Mouse (Mus musculus) neural tube, embryonic 14.5 days (tissue): ENCODE data around the gene Ankrd55. TPM values are rescaled to one million over a fixed set of nuclear protein-coding genes. Genes with fewer than 3 reads are reported as not detected.

Experiments
- ATAC-seq: fragments of 200-750 bp; cut with Nextera tagmentation; 2 replicates; pipeline ENCODE4 v1.8.0; 2017; ENCODE audit warnings: low read depth, mild to moderate bottlenecking, moderate TSS enrichment, moderate library complexity
- H3K27ac ChIP-seq: fragments of 300-500 bp; sonication (generic); 2 replicates; pipeline ENCODE4 v1.5.1; 2014; ENCODE audit warnings: low read depth, mild to moderate bottlenecking, control low read depth, low read length, moderate library complexity, mixed read lengths
- H3K27me3 ChIP-seq: fragments of 300-500 bp; sonication (generic); 2 replicates; pipeline ENCODE4 v1.6.1; 2014; ENCODE audit warnings: low read length; ENCODE audit not compliant: control insufficient read depth, insufficient read depth
- H3K36me3 ChIP-seq: fragments of 300-500 bp; sonication (generic); 2 replicates; pipeline ENCODE4 v1.6.1; 2014; ENCODE audit warnings: low read length, mixed read lengths; ENCODE audit not compliant: control insufficient read depth, insufficient read depth
- H3K4me1 ChIP-seq: fragments of 300-500 bp; sonication (generic); 2 replicates; pipeline ENCODE4 v1.6.1; 2014; ENCODE audit warnings: low read length; ENCODE audit not compliant: control insufficient read depth, insufficient read depth
- H3K4me2 ChIP-seq: fragments of 300-500 bp; sonication (generic); 2 replicates; pipeline ENCODE4 v1.6.1; 2014; ENCODE audit warnings: mild to moderate bottlenecking, low read depth, low read length, control low read depth
- H3K4me3 ChIP-seq: fragments of 300-500 bp; sonication (generic); 2 replicates; pipeline ENCODE4 v1.5.1; 2014; ENCODE audit warnings: low read depth, low read length, control low read depth, mixed read lengths
- H3K9ac ChIP-seq: fragments of 300-500 bp; sonication (generic); replicated peaks from 2 replicates; pipeline ENCODE4 v1.6.1; 2014; ENCODE audit warnings: low read depth, mild to moderate bottlenecking, control low read depth, low read length, mixed read lengths
- H3K9me3 ChIP-seq: fragments of 300-500 bp; sonication (generic); 2 replicates; pipeline ENCODE4 v1.6.1; 2016; ENCODE audit warnings: low read length; ENCODE audit not compliant: control insufficient read depth
- WGBS: fragments of 180-500 bp; shearing (Covaris S2); extraction: QIAGEN DNeasy Blood & Tissue Kit; methylation state at CpG from one replicate; pipeline ENCODE4 v1.1.7; 2014; 5-methylcytosine and 5-hydroxymethylcytosine counted together
- polyA plus RNA-seq: library from polyadenylated mRNA; unstranded; fragments of >200 nt; fragmentation: Nextera tagmentation; extraction: Ambion mirVana; gene quantifications from 2 replicates; pipeline ENCODE4 v1.2.1, GENCODE M21; 2014

The Ankrd55 gene
- polyA plus RNA-seq, 1 experiment from 2014 or later: 15.1 TPM

DNA sequence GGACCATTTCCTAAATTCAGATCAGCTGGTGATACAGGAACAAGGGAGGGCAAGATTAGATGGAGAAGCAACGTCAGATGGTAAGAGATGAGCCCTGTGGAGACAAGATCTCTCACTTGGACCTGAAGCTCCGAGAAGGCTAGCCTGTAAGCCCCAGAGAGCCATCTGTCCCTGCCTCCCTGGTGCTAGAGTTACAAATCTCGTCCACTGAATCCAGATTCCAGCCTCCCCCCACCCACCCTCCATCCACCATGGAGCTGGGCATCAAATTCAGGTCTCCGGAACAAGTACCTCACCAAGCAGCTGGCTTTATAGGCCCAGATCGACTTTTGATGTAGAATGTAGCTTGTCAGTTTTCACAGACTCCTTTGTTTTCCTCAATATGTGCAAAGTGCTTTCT lies 32.4 kb upstream of the Ankrd55 start:
- Histone ChIP-seq H3K4me1 (no peaks in the 10 kb centered on the region), H3K9ac (no peak overlapping the region), H3K4me2 (no peak overlapping the region), H3K27ac (no peak overlapping the region), H3K27me3 (no peaks in the 10 kb centered on the region), H3K9me3 (no peaks in the 10 kb centered on the region), H3K4me3 (no peak overlapping the region), H3K36me3 (no peaks in the 10 kb centered on the region)
- no peak for ATAC-seq
- WGBS: 69% methylated on average over 5 of the region's 5 CpGs

GRCm38 (mm10) chr13:112258478-112258877 lies 29.8 kb upstream of the Ankrd55 start:
- Histone ChIP-seq H3K27me3 (no peaks in the 10 kb centered on the region), H3K9ac (no peak overlapping the region), H3K27ac (no peak overlapping the region), H3K9me3 (no peaks in the 10 kb centered on the region), H3K4me2 (no peak overlapping the region), H3K36me3 (no peaks in the 10 kb centered on the region), H3K4me1 (no peaks in the 10 kb centered on the region), H3K4me3 (no peak overlapping the region)
- no peak for ATAC-seq
- WGBS: 90% methylated on average over 10 of the region's 10 CpGs

- no peaks in the 10 kb centered on the region for H3K27me3 ChIP-seq
- no peaks in the 10 kb centered on the region for H3K9me3 ChIP-seq
- WGBS: 52% methylated on average over 2 of the region's 2 CpGs
- H3K27ac ChIP-seq: no peak overlapping the region
- peak; percentile 94 for ATAC-seq
- H3K4me2 ChIP-seq: no peak overlapping the region
- no peaks in the 10 kb centered on the region for H3K36me3 ChIP-seq
- H3K4me3 ChIP-seq: no peak overlapping the region
- no peak overlapping the region for H3K9ac ChIP-seq
- H3K4me1 ChIP-seq: no peaks in the 10 kb centered on the region
Observed at GRCm38 (mm10) chr13:112259398-112259797, 28.9 kb upstream of the Ankrd55 start.

DNA sequence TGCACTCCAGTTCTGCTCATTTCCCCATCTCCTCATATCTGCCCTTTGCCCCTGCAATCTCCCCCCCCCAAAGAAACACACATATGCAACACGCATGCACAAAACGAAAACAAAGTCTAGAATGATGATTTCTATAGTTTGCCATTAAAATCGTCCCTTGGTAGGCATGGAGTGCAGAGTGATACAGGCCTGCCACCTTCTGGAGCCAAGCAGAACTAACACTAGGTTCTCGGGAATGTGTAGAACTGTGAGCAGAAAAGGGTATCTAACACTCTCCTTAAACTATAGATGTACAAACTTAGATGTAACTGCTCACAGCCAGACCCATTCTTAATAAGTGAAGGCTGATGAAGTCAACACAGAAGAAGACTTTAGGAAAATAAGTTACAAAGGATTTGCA lies 23.6 kb upstream of the Ankrd55 start:
- peak; percentile 85; the same call in 1 of the 2 replicates for ATAC-seq
- Histone ChIP-seq H3K4me2 (no peak overlapping the region), H3K27ac (no peak overlapping the region), H3K4me1 (no peaks in the 10 kb centered on the region), H3K36me3 (no peaks in the 10 kb centered on the region), H3K9me3 (no peaks in the 10 kb centered on the region), H3K4me3 (no peak overlapping the region), H3K9ac (no peak overlapping the region), H3K27me3 (no peaks in the 10 kb centered on the region)
- 17% methylated on average over 4 of the region's 4 CpGs for WGBS

DNA sequence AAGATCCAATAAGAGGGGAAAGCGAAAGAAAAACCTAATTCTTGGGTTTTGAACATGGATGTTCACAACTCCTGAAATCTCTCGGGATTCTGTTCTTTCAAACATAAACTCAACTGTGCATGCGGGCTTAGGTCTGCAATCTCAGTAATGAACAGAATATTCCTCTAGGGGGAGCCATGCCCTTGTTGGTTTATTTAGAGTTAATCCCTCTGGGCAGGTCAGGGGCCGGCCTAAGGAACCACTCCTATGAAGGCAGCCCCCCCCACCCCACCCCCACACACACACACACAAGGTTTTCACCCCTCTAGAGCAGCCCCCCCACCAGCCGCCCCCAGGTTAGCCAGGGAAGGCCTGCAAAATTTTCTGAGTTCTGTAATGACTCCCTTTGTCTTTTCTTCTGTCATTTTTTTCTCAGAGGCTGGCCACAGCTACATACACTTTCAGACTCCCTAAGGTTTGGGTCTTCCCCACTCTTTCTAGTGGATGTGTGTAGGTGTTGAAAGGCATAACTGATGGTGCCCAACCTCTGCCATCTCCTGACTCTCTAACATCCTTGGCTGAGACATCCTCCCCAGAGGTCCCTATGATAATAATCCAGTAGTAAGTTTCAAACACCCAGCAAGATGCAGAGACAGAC lies 16.2 kb upstream of the Ankrd55 start:
- no peak overlapping the region for H3K4me3 ChIP-seq
- no peak for ATAC-seq
- H3K4me2 ChIP-seq: no peak overlapping the region
- H3K27ac ChIP-seq: no peak overlapping the region
- no peaks in the 10 kb centered on the region for H3K27me3 ChIP-seq
- H3K9me3 ChIP-seq: no peaks in the 10 kb centered on the region
- no peaks in the 10 kb centered on the region for H3K36me3 ChIP-seq
- no peak overlapping the region for H3K9ac ChIP-seq
- WGBS: 22% methylated on average over 5 of the region's 5 CpGs
- H3K4me1 ChIP-seq: no peaks in the 10 kb centered on the region

DNA sequence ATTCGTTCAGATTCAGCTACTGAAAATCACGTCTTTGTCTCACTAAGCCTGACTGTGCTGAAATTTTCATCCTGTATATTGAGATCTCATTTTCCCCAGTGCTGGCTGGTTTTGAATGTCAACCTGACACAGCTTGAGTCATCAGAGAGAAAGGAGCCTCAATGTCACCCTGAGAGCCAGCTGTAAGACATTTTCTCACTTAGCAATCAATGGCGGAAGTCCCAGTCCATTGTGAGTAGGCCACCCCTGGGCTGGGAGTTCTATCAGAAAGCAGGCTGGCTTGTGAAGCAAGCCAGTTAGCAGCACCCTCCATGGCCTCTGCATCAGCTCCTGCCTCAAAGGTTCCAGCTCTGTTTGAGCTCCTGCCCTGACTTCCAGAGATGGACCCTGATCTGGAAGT lies 13.6 kb upstream of the Ankrd55 start:
- Histone ChIP-seq H3K4me2 (no peak overlapping the region), H3K27me3 (no peaks in the 10 kb centered on the region), H3K9ac (no peak overlapping the region), H3K27ac (no peak overlapping the region), H3K9me3 (no peaks in the 10 kb centered on the region), H3K4me3 (no peak overlapping the region), H3K36me3 (no peaks in the 10 kb centered on the region), H3K4me1 (no peaks in the 10 kb centered on the region)
- WGBS: 85% methylated on average over 3 of the region's 3 CpGs
- ATAC-seq: no peak

DNA sequence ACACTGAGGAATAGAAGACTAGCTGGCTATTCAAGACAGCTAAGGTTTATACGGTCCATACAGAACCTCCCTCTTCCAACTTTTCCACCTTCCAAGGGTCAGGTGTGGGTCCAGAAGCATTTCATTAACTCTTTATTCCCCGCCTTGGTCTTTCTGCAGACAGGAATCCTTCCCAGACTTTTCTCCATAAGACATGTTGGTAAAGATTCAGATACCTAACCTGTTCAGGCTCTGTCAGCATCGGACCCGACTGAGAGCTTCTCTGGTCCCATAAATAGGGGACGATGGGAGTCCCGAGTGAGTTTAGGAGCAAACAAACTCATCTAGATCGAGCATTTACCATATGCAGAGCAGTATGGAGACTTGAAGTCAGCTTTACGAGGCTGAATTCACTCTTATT lies 12.3 kb upstream of the Ankrd55 start:
- WGBS: 87% methylated on average over 8 of the region's 8 CpGs

GRCm38 (mm10) chr13:112277544-112277943 lies 10.7 kb upstream of the Ankrd55 start:
- Histone ChIP-seq H3K9ac (no peak overlapping the region), H3K36me3 (no peaks in the 10 kb centered on the region), H3K4me3 (no peak overlapping the region), H3K4me2 (no peak overlapping the region), H3K4me1 (no peaks in the 10 kb centered on the region), H3K27ac (no peak overlapping the region), H3K27me3 (no peaks in the 10 kb centered on the region), H3K9me3 (no peaks in the 10 kb centered on the region)
- no peak for ATAC-seq
- 79% methylated on average over 5 of the region's 5 CpGs for WGBS

More for the DNA sequence above, 12.3 kb upstream of the Ankrd55 start:
- no peaks in the 10 kb centered on the region for H3K27me3 ChIP-seq
- H3K4me1 ChIP-seq: no peaks in the 10 kb centered on the region
- ATAC-seq: no peak
- H3K9me3 ChIP-seq: no peaks in the 10 kb centered on the region
- H3K27ac ChIP-seq: no peak overlapping the region
- H3K9ac ChIP-seq: no peak overlapping the region
- H3K4me2 ChIP-seq: no peak overlapping the region
- H3K36me3 ChIP-seq: no peaks in the 10 kb centered on the region
- no peak overlapping the region for H3K4me3 ChIP-seq

- Histone ChIP-seq H3K4me1 (no peaks in the 10 kb centered on the region), H3K9me3 (no peaks in the 10 kb centered on the region), H3K27ac (no peak overlapping the region), H3K9ac (no peak overlapping the region), H3K4me3 (no peak overlapping the region), H3K27me3 (no peaks in the 10 kb centered on the region), H3K4me2 (no peak overlapping the region), H3K36me3 (no peaks in the 10 kb centered on the region)
- WGBS: 64% methylated on average over 7 of the region's 7 CpGs
- no peak for ATAC-seq
Observed at GRCm38 (mm10) chr13:112278251-112278650, 10.0 kb upstream of the Ankrd55 start.
